Mouse (Mus musculus) ES-Bruce4 (cell line): ENCODE data around the gene Eif3i. TPM values are rescaled to one million over a fixed set of nuclear protein-coding genes. Genes with fewer than 3 reads are reported as not detected.

Experiments
- H3K27ac ChIP-seq: 2 replicates; pipeline ENCODE4 v1.5.1; 2012; ENCODE audit warnings: low read length, inconsistent platforms; ENCODE audit not compliant: insufficient read depth
- H3K27me3 ChIP-seq: 2 replicates; pipeline ENCODE4 v1.6.1; 2012; ENCODE audit warnings: mild to moderate bottlenecking, low read length, inconsistent platforms; ENCODE audit not compliant: control insufficient read depth, poor library complexity, insufficient read depth, severe bottlenecking
- H3K36me3 ChIP-seq: 2 replicates; pipeline ENCODE4 v1.6.1; 2012; ENCODE audit warnings: inconsistent platforms, mild to moderate bottlenecking, low read length, moderate library complexity; ENCODE audit not compliant: control insufficient read depth, poor library complexity, insufficient read depth, severe bottlenecking
- H3K4me1 ChIP-seq: one replicate; pipeline ENCODE4 v1.8.1; 2011; ENCODE audit warnings: low read length; ENCODE audit not compliant: control insufficient read depth, insufficient read depth
- H3K4me3 ChIP-seq: 2 replicates; pipeline ENCODE4 v1.5.1; 2011; ENCODE audit warnings: low read depth, mild to moderate bottlenecking, low read length
- H3K9ac ChIP-seq: 2 replicates; pipeline ENCODE4 v1.6.1; 2012; ENCODE audit warnings: low read depth, mild to moderate bottlenecking, inconsistent platforms; ENCODE audit not compliant: poor library complexity, severe bottlenecking
- H3K9me3 ChIP-seq: replicated peaks from 2 replicates; pipeline ENCODE4 v1.6.1; 2012; ENCODE audit warnings: mild to moderate bottlenecking, low read length, inconsistent platforms; ENCODE audit not compliant: control insufficient read depth, poor library complexity, insufficient read depth, severe bottlenecking
- CTCF ChIP-seq: IDR thresholded peaks from one replicate; pipeline ENCODE4 v1.8.1; 2011; ENCODE audit warnings: low read depth, low read length
- EP300 ChIP-seq: IDR thresholded peaks from 2 replicates; pipeline ENCODE4 v1.6.1; 2011; ENCODE audit warnings: low read depth, low read length; ENCODE audit not compliant: insufficient read depth
- POLR2A ChIP-seq: IDR thresholded peaks from one replicate; pipeline ENCODE4 v1.8.1; 2011; ENCODE audit warnings: low read length; ENCODE audit not compliant: insufficient read depth
- polyA plus RNA-seq: library from polyadenylated mRNA; stranded (reverse); fragments of >200 nt; gene quantifications from 2 replicates; pipeline ENCODE4 v1.2.4, GENCODE M21; 2011; ENCODE audit warnings: low read depth; ENCODE audit not compliant: missing spikeins, insufficient read depth, insufficient read length

The Eif3i gene
- polyA plus RNA-seq, 1 experiment, result 252 TPM

DNA sequence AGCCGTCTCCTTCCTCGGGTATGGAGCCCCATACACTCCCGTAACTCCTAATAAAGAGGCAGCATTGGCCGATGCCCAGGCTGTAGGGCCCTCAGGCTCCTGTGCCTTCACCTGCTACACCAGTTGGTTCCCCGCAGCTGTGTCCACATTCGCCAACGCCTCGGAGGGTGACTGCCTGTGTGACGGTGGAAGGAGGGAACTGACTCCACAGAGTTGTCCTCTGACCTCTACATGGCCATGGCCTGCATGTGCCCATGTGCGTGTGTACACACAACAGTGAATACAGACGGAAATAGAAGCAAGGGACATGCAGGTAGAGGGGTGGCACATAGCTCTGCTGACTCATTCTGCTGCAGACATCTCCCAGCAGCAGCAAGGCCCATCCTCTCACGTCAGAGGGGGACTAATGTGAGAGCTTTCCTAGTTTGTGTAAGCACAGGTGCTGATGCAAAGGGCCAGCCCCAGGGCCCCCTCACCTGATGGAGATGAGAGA is 8.7 kb upstream of the Eif3i start:
- Histone ChIP-seq H3K9ac (0 out of 2 replicates have a peak overlapping the region, but pooled peaks have one; percentile 4), H3K4me3 (peak overlapping the region; percentile 1; the same call in 1 of the 2 replicates), H3K27me3 (no peaks in the 10 kb centered on the region), H3K9me3 (no peaks in the 10 kb centered on the region), H3K4me1 (peaks cover 9% of the 10 kb centered on the region), H3K36me3 (peaks cover 11% of the 10 kb centered on the region; the same call in 1 of the 2 replicates), H3K27ac (peak overlapping the region; percentile 31; the same call in 1 of the 2 replicates)
- TF ChIP-seq EP300, result no peak
- TF ChIP-seq POLR2A, result no peak
- TF ChIP-seq CTCF, result no peak

DNA sequence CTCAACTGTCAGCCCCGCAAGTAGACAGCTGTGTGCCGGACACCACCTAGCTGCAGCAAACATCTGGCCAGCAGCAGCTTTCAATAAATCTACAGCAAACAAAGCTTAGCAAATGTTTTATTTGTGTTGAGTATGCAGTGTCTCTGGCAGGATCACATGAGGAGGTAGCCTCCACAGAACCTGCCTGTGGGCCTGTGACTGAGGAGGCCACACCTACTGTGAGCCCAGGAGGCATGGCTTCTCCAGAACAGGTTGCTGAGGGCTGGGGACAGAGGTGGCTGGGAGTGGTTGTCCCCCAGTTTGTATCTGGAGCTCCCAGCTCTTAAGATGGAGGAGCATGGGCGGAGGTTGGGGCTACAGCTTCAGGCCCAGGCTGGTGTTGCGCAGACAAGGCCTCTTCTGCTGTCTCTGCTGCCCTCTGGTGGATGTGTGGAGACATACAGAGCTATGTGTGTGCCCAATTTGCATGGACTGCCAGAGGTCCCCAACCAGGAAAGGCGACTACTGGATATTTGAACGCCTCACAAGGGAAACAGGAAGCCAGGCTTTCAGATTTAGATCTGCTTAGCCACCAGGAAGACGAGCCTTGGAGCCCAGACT is 8.1 kb upstream of the Eif3i start:
- no peaks in the 10 kb centered on the region for H3K9me3 ChIP-seq
- H3K27me3 ChIP-seq, result no peaks in the 10 kb centered on the region
- TF ChIP-seq EP300 (0 out of 2 replicates have a peak, but pooled peaks have one; percentile 40), POLR2A (no peak), CTCF (peak; percentile 98)
- peak overlapping the region; percentile 31 for H3K27ac ChIP-seq
- peak overlapping the region; percentile 1; the same call in 1 of the 2 replicates for H3K4me3 ChIP-seq
- peaks cover 13% of the 10 kb centered on the region; the same call in 1 of the 2 replicates for H3K36me3 ChIP-seq
- H3K9ac ChIP-seq, result no peak overlapping the region
- peaks cover 9% of the 10 kb centered on the region for H3K4me1 ChIP-seq

DNA sequence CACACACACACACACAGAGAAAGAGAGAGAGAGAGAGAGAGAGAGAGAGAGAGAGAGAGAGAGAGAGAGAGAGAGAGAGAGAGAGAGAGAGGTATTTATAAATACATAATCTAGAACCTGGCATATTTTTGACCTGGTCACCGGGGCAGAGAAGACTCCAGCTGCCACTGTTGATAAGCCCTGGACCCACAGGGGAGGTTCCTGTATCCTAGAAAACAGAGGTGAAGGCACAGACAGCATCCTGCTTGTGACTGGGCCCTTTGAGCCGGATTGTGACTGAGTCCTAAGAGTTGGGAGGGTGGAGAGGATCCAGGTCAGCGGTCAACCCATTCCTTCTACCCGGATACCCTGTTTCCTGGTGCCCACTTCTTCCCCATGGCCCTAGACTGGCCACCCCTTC is 11.6 kb downstream of the Eif3i start:
- H3K36me3 ChIP-seq, result peaks cover 27% of the 10 kb centered on the region
- TF ChIP-seq CTCF (no peak), POLR2A (no peak), EP300 (no peak)
- no peak overlapping the region for H3K4me3 ChIP-seq
- peaks cover 2% of the 10 kb centered on the region for H3K4me1 ChIP-seq
- H3K9me3 ChIP-seq, result no peaks in the 10 kb centered on the region
- no peak overlapping the region for H3K27ac ChIP-seq
- no peaks in the 10 kb centered on the region for H3K27me3 ChIP-seq
- no peak overlapping the region for H3K9ac ChIP-seq

GRCm38 (mm10) chr4:129586943-129587342 is 13.5 kb downstream of the Eif3i start:
- Histone ChIP-seq H3K27ac (no peak overlapping the region), H3K4me3 (no peak overlapping the region), H3K9me3 (no peaks in the 10 kb centered on the region), H3K27me3 (no peaks in the 10 kb centered on the region), H3K4me1 (peaks cover 2% of the 10 kb centered on the region), H3K36me3 (peaks cover 9% of the 10 kb centered on the region; the same call in 1 of the 2 replicates), H3K9ac (no peak overlapping the region)
- TF ChIP-seq POLR2A, result no peak
- TF ChIP-seq CTCF, result no peak
- no peak for TF ChIP-seq EP300

GRCm38 (mm10) chr4:129585773-129586172 is 14.7 kb downstream of the Eif3i start:
- peaks cover 2% of the 10 kb centered on the region for H3K4me1 ChIP-seq
- no peaks in the 10 kb centered on the region for H3K27me3 ChIP-seq
- TF ChIP-seq CTCF (no peak), POLR2A (no peak)
- H3K9ac ChIP-seq, result peak overlapping the region; percentile 55
- no peaks in the 10 kb centered on the region for H3K36me3 ChIP-seq
- no peaks in the 10 kb centered on the region for H3K9me3 ChIP-seq
- no peak overlapping the region for H3K4me3 ChIP-seq
- H3K27ac ChIP-seq, result no peak overlapping the region

DNA sequence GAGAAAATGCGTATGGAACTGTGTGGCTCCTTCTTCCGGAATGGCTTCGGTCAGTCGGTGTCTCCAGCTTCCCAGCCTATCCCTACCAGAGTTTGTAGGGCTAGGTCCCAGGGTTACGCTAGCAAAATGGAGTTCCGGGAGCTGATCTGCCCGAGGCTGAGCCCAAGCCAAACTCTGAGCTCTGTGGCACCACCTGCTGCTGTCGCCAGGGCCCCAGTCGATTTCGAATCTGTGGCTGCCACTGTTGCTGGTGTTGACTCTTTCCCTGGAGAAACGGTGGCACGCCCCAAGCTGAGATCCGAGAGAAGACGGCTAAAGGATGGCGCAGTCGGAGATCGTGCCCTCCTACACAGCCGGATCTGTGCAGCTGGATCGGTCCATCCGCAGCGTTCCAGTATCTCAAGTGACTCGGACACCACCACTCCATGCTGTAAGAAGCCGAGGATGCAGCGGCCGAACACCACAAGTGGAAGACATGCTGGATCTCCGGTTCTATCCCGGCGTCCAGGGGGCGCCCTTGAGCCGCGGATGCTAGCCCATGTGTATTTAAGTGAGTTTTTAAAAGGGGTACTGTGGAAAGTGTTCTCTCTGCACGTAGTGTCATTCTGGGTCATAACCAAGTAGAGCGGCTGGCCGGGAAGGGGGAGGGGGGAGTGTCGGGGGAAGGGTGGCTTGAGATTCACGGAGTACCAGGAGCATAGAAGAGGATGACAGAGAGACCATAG is 15.4 kb downstream of the Eif3i start:
- Histone ChIP-seq H3K27ac (peak overlapping the region; percentile 9), H3K4me3 (peak overlapping the region; percentile 54), H3K9ac (peak overlapping the region; percentile 55), H3K36me3 (no peaks in the 10 kb centered on the region), H3K4me1 (peaks cover 2% of the 10 kb centered on the region), H3K27me3 (no peaks in the 10 kb centered on the region), H3K9me3 (no peaks in the 10 kb centered on the region)
- no peak for TF ChIP-seq EP300
- TF ChIP-seq CTCF, result peak; percentile 66
